Mouse (Mus musculus): ENCODE measurements around the gene Clcnka. TPM values are rescaled to one million over a fixed set of nuclear protein-coding genes. Genes with fewer than 3 reads are reported as not detected.

Gene Clcnka
- polyA plus RNA-seq, 1 experiment = not detected

- Histone ChIP-seq H3K4me3 (ENCODE audit: low read depth, low read length) (no peak overlapping the region), H3K9ac (ENCODE audit: low read depth, poor library complexity, severe bottlenecking) (no peak overlapping the region), H3K27me3 (ENCODE audit: control insufficient read depth, insufficient read depth, low read length, poor library complexity, severe bottlenecking) (no peaks in the 10 kb centered on the region), H3K27ac (ENCODE audit: insufficient read depth, low read length) (no peak overlapping the region), H3K36me3 (ENCODE audit: control insufficient read depth, insufficient read depth, low read length, poor library complexity, severe bottlenecking) (no peaks in the 10 kb centered on the region), H3K4me1 (ENCODE audit: control insufficient read depth, insufficient read depth, low read length) (no peaks in the 10 kb centered on the region), H3K9me3 (replicated peaks; ENCODE audit: control insufficient read depth, insufficient read depth, low read length, poor library complexity, severe bottlenecking) (no peaks in the 10 kb centered on the region)
- TF ChIP-seq CTCF (IDR thresholded peaks at IDR 0.05; ENCODE audit: low read depth, low read length) (no peak), EP300 (IDR thresholded peaks at IDR 0.05; ENCODE audit: insufficient read depth, low read depth, low read length) (no peak), POLR2A (IDR thresholded peaks at IDR 0.05; ENCODE audit: insufficient read depth, low read length) (no peak)
These were observed 10.6 kb downstream of the Clcnka start for GRCm38 (mm10) chr4:141387933-141388332.

- H3K36me3 ChIP-seq (ENCODE audit: control insufficient read depth, insufficient read depth, low read length, poor library complexity, severe bottlenecking) = no peaks in the 10 kb centered on the region
- no peak overlapping the region for H3K4me3 ChIP-seq (ENCODE audit: low read depth, low read length)
- no peak overlapping the region for H3K27ac ChIP-seq (ENCODE audit: insufficient read depth, low read length)
- no peak overlapping the region for H3K9ac ChIP-seq (ENCODE audit: low read depth, poor library complexity, severe bottlenecking)
- TF ChIP-seq CTCF (IDR thresholded peaks at IDR 0.05; ENCODE audit: low read depth, low read length) (peak; percentile 90), POLR2A (IDR thresholded peaks at IDR 0.05; ENCODE audit: insufficient read depth, low read length) (no peak)
- H3K4me1 ChIP-seq (ENCODE audit: control insufficient read depth, insufficient read depth, low read length) = no peaks in the 10 kb centered on the region
- no peaks in the 10 kb centered on the region for H3K9me3 ChIP-seq (replicated peaks; ENCODE audit: control insufficient read depth, insufficient read depth, low read length, poor library complexity, severe bottlenecking)
- no peaks in the 10 kb centered on the region for H3K27me3 ChIP-seq (ENCODE audit: control insufficient read depth, insufficient read depth, low read length, poor library complexity, severe bottlenecking)
These were observed 11.3 kb downstream of the Clcnka start for GRCm38 (mm10) chr4:141387093-141387784.

- H3K9me3 ChIP-seq (replicated peaks; ENCODE audit: control insufficient read depth, insufficient read depth, low read length, poor library complexity, severe bottlenecking) = no peaks in the 10 kb centered on the region
- no peak overlapping the region for H3K4me3 ChIP-seq (ENCODE audit: low read depth, low read length)
- no peak overlapping the region for H3K9ac ChIP-seq (ENCODE audit: low read depth, poor library complexity, severe bottlenecking)
- H3K36me3 ChIP-seq (ENCODE audit: control insufficient read depth, insufficient read depth, low read length, poor library complexity, severe bottlenecking) = no peaks in the 10 kb centered on the region
- peaks cover 4% of the 10 kb centered on the region for H3K4me1 ChIP-seq (ENCODE audit: control insufficient read depth, insufficient read depth, low read length)
- H3K27ac ChIP-seq (ENCODE audit: insufficient read depth, low read length) = no peak overlapping the region
- no peaks in the 10 kb centered on the region for H3K27me3 ChIP-seq (ENCODE audit: control insufficient read depth, insufficient read depth, low read length, poor library complexity, severe bottlenecking)
- TF ChIP-seq CTCF (IDR thresholded peaks at IDR 0.05; ENCODE audit: low read depth, low read length) = peak; percentile 31
- TF ChIP-seq EP300 (IDR thresholded peaks at IDR 0.05; ENCODE audit: insufficient read depth, low read depth, low read length) = no peak
These were observed 12.4 kb downstream of the Clcnka start for GRCm38 (mm10) chr4:141386150-141386549.

GRCm38 (mm10) chr4:141385275-141385674 is 13.2 kb downstream of the Clcnka start:
- H3K9me3 ChIP-seq (replicated peaks; ENCODE audit: control insufficient read depth, insufficient read depth, low read length, poor library complexity, severe bottlenecking) = no peaks in the 10 kb centered on the region
- TF ChIP-seq EP300 (IDR thresholded peaks at IDR 0.05; ENCODE audit: insufficient read depth, low read depth, low read length) (no peak), POLR2A (IDR thresholded peaks at IDR 0.05; ENCODE audit: insufficient read depth, low read length) (no peak), CTCF (IDR thresholded peaks at IDR 0.05; ENCODE audit: low read depth, low read length) (peak; percentile 98)
- no peak overlapping the region for H3K9ac ChIP-seq (ENCODE audit: low read depth, poor library complexity, severe bottlenecking)
- H3K36me3 ChIP-seq (ENCODE audit: control insufficient read depth, insufficient read depth, low read length, poor library complexity, severe bottlenecking) = no peaks in the 10 kb centered on the region
- no peak overlapping the region for H3K4me3 ChIP-seq (ENCODE audit: low read depth, low read length)
- H3K27me3 ChIP-seq (ENCODE audit: control insufficient read depth, insufficient read depth, low read length, poor library complexity, severe bottlenecking) = no peaks in the 10 kb centered on the region
- no peak overlapping the region for H3K27ac ChIP-seq (ENCODE audit: insufficient read depth, low read length)
- peaks cover 4% of the 10 kb centered on the region for H3K4me1 ChIP-seq (ENCODE audit: control insufficient read depth, insufficient read depth, low read length)

- Histone ChIP-seq H3K27ac (ENCODE audit: insufficient read depth, low read length) (no peak overlapping the region), H3K36me3 (ENCODE audit: control insufficient read depth, insufficient read depth, low read length, poor library complexity, severe bottlenecking) (no peaks in the 10 kb centered on the region), H3K9me3 (replicated peaks; ENCODE audit: control insufficient read depth, insufficient read depth, low read length, poor library complexity, severe bottlenecking) (no peaks in the 10 kb centered on the region), H3K9ac (ENCODE audit: low read depth, poor library complexity, severe bottlenecking) (0 out of 2 replicates have a peak overlapping the region, but pooled peaks have one; percentile 2), H3K4me1 (ENCODE audit: control insufficient read depth, insufficient read depth, low read length) (peaks cover 4% of the 10 kb centered on the region), H3K4me3 (ENCODE audit: low read depth, low read length) (peak overlapping the region; percentile 38), H3K27me3 (ENCODE audit: control insufficient read depth, insufficient read depth, low read length, poor library complexity, severe bottlenecking) (no peaks in the 10 kb centered on the region)
- TF ChIP-seq POLR2A (IDR thresholded peaks at IDR 0.05; ENCODE audit: insufficient read depth, low read length) (no peak), CTCF (IDR thresholded peaks at IDR 0.05; ENCODE audit: low read depth, low read length) (peak; percentile 29)
These were observed 16.1 kb downstream of the Clcnka start for GRCm38 (mm10) chr4:141382406-141382805.

- no peaks in the 10 kb centered on the region for H3K36me3 ChIP-seq (ENCODE audit: control insufficient read depth, insufficient read depth, low read length, poor library complexity, severe bottlenecking)
- no peaks in the 10 kb centered on the region for H3K9me3 ChIP-seq (replicated peaks; ENCODE audit: control insufficient read depth, insufficient read depth, low read length, poor library complexity, severe bottlenecking)
- H3K4me3 ChIP-seq (ENCODE audit: low read depth, low read length) = no peak overlapping the region
- TF ChIP-seq POLR2A (IDR thresholded peaks at IDR 0.05; ENCODE audit: insufficient read depth, low read length) = no peak
- TF ChIP-seq EP300 (IDR thresholded peaks at IDR 0.05; ENCODE audit: insufficient read depth, low read depth, low read length) = no peak
- no peak for TF ChIP-seq CTCF (IDR thresholded peaks at IDR 0.05; ENCODE audit: low read depth, low read length)
- H3K9ac ChIP-seq (ENCODE audit: low read depth, poor library complexity, severe bottlenecking) = no peak overlapping the region
- H3K27me3 ChIP-seq (ENCODE audit: control insufficient read depth, insufficient read depth, low read length, poor library complexity, severe bottlenecking) = no peaks in the 10 kb centered on the region
- peaks cover 4% of the 10 kb centered on the region for H3K4me1 ChIP-seq (ENCODE audit: control insufficient read depth, insufficient read depth, low read length)
- no peak overlapping the region for H3K27ac ChIP-seq (ENCODE audit: insufficient read depth, low read length)
These were observed 18.9 kb downstream of the Clcnka start for GRCm38 (mm10) chr4:141379674-141380073.

All from ES-Bruce4 (cell line).